Mouse (Mus musculus): Measurements from ENCODE around the gene Itga9. TPM values are rescaled to one million over a fixed set of nuclear protein-coding genes. Genes with fewer than 3 reads are reported as not detected.

Itga9 gene
- polyA plus RNA-seq, 1 experiment from 2014 or later: 10.3 TPM

DNA sequence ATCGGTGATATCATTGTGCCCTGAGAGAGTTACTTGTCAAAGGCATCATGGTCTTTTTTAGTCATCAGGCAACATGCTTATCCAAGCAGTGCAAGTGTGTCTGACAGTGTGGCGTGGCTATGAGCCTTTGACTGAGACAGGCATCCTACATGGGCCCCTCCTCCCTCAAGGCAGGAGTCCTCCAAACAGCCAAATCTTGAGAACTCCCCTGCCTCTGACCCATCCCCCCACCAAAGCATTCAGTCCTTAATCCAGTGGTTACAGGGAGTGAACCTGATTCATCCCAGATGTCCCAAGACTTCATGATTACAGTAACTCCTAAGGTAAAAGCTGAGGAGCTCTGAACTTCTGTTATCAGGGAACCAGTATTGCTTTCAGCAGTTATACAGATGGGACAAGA is 188.2 kb downstream of the Itga9 start:
- DNase-seq (ENCODE audit: low spot score): peak; percentile 89
- Histone ChIP-seq H3K27ac (replicated peaks; ENCODE audit: low read depth, low read length) (peak overlapping the region; percentile 71), H3K4me3 (ENCODE audit: low read depth, low read length) (no peak overlapping the region), H3K9ac (replicated peaks; ENCODE audit: low read length) (no peak overlapping the region), H3K4me1 (ENCODE audit: control insufficient read depth, insufficient read depth, low read length) (peaks cover 5% of the 10 kb centered on the region), H3K4me2 (ENCODE audit: low read depth, low read length) (no peak overlapping the region), H3K36me3 (replicated peaks; ENCODE audit: control insufficient read depth, insufficient read depth, low read depth, low read length) (no peaks in the 10 kb centered on the region), H3K9me3 (replicated peaks; ENCODE audit: control insufficient read depth, low read length) (no peaks in the 10 kb centered on the region), H3K27me3 (ENCODE audit: control insufficient read depth, insufficient read depth, low read length) (no peaks in the 10 kb centered on the region)
- 29% methylated on average over 2 of the region's 2 CpGs for WGBS
- ATAC-seq (replicated peaks; ENCODE audit: insufficient number of reproducible peaks, low FRiP score, low TSS enrichment, low read depth): peak; percentile 77

DNA sequence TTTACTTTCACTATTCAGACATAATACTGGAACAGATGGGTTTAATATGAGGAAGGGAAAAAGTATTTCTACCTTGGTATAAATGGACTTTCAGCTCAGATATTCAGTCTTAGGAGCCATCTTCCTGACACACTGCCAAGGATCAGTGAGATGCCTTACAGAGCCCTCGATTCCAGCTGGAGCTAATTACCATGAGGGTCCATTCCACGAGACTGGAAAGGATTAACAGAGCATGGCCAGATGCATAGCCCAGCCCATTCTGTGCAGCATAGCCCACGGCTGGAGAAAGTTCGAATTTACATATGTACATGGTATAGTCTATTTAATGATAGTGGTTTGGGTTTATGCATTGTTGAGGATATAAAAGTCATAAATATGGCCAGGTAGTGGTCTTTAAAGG is 188.8 kb downstream of the Itga9 start:
- WGBS: 36% methylated on average over 4 of the region's 4 CpGs
- ATAC-seq (replicated peaks; ENCODE audit: insufficient number of reproducible peaks, low FRiP score, low TSS enrichment, low read depth): 0 out of 2 replicates have a peak, but pooled peaks have one; percentile 44
- H3K4me3 ChIP-seq (ENCODE audit: low read depth, low read length): no peak overlapping the region
- H3K27me3 ChIP-seq (ENCODE audit: control insufficient read depth, insufficient read depth, low read length): no peaks in the 10 kb centered on the region
- H3K36me3 ChIP-seq (replicated peaks; ENCODE audit: control insufficient read depth, insufficient read depth, low read depth, low read length): no peaks in the 10 kb centered on the region
- no peak overlapping the region for H3K9ac ChIP-seq (replicated peaks; ENCODE audit: low read length)
- no peak overlapping the region for H3K4me2 ChIP-seq (ENCODE audit: low read depth, low read length)
- H3K4me1 ChIP-seq (ENCODE audit: control insufficient read depth, insufficient read depth, low read length): peaks cover 5% of the 10 kb centered on the region
- DNase-seq (ENCODE audit: low spot score): peak; percentile 87
- H3K9me3 ChIP-seq (replicated peaks; ENCODE audit: control insufficient read depth, low read length): no peaks in the 10 kb centered on the region
- H3K27ac ChIP-seq (replicated peaks; ENCODE audit: low read depth, low read length): no peak overlapping the region; the same call in 1 of the 2 replicates

GRCm38 (mm10) chr9:118799105-118799504 is 192.6 kb downstream of the Itga9 start:
- DNase-seq (ENCODE audit: low spot score): no peak
- 66% methylated on average over 7 of the region's 7 CpGs for WGBS

DNA sequence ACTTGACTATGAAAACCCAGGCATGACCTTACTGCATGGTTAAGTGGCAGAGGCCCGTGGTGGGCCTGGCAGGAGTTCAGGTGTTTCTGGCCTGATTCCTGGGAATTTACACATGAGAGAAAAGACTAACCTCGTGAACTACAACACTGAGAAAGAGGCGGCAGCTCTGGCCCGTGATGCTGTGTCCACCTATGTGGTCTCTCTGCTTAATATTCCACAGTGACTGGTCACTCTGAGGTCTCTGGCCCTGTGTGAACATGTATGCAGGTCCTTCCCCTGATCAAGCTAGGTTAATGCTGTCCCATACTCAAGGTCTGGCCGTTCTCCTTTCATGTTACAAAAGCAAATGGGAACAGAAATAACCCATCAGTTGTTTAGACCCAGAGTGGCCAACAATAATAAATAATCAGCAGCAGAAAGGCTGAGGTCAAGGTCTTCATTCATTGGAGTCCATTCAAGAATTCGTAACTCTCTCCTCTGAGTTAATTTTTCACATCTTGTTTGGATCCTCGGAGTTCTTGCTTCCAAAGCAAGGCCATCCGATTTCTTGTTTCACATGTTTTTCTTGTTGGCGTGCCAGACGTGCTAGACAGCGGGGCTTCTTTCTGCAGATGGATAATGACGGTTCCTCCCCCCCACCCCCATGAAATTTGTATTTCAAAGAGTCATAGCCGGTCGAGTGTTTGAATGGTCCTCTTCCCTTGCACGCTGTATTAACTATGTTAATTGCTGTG is 194.9 kb downstream of the Itga9 start:
- Histone ChIP-seq H3K4me3 (ENCODE audit: low read depth, low read length) (no peak overlapping the region), H3K27ac (replicated peaks; ENCODE audit: low read depth, low read length) (no peak overlapping the region), H3K9me3 (replicated peaks; ENCODE audit: control insufficient read depth, low read length) (no peaks in the 10 kb centered on the region), H3K4me2 (ENCODE audit: low read depth, low read length) (no peak overlapping the region), H3K9ac (replicated peaks; ENCODE audit: low read length) (no peak overlapping the region), H3K4me1 (ENCODE audit: control insufficient read depth, insufficient read depth, low read length) (no peaks in the 10 kb centered on the region), H3K36me3 (replicated peaks; ENCODE audit: control insufficient read depth, insufficient read depth, low read depth, low read length) (no peaks in the 10 kb centered on the region), H3K27me3 (ENCODE audit: control insufficient read depth, insufficient read depth, low read length) (no peaks in the 10 kb centered on the region)
- DNase-seq (ENCODE audit: low spot score) (no peak), ATAC-seq (replicated peaks; ENCODE audit: insufficient number of reproducible peaks, low FRiP score, low TSS enrichment, low read depth) (no peak)
- WGBS: 67% methylated on average over 15 of the region's 15 CpGs

More at GRCm38 (mm10) chr9:118799105-118799504, 192.6 kb downstream of the Itga9 start:
- no peak for ATAC-seq (replicated peaks; ENCODE audit: insufficient number of reproducible peaks, low FRiP score, low TSS enrichment, low read depth)
- Histone ChIP-seq H3K9me3 (replicated peaks; ENCODE audit: control insufficient read depth, low read length) (no peaks in the 10 kb centered on the region), H3K4me3 (ENCODE audit: low read depth, low read length) (no peak overlapping the region), H3K4me1 (ENCODE audit: control insufficient read depth, insufficient read depth, low read length) (peaks cover 5% of the 10 kb centered on the region), H3K27ac (replicated peaks; ENCODE audit: low read depth, low read length) (no peak overlapping the region), H3K9ac (replicated peaks; ENCODE audit: low read length) (no peak overlapping the region), H3K4me2 (ENCODE audit: low read depth, low read length) (no peak overlapping the region), H3K36me3 (replicated peaks; ENCODE audit: control insufficient read depth, insufficient read depth, low read depth, low read length) (no peaks in the 10 kb centered on the region), H3K27me3 (ENCODE audit: control insufficient read depth, insufficient read depth, low read length) (no peaks in the 10 kb centered on the region)

DNA sequence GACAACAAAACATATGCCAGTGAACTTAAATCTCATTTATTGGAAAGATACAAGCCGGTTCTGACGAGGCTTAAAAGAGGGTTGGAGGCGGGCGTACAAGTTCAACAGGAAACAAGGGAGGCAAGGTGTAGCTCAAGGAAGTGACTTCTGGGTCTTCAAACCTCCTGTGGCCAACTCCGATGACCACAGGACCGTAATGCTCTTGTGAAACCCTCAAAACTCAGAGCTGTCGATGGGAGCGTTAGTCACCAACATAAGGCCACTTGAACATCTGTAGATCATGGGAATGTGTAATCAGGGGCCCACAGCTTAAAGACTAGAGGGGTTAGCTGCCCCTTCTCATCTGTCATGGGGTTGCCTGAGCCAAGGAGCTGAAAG is 195.4 kb downstream of the Itga9 start:
- H3K9me3 ChIP-seq (replicated peaks; ENCODE audit: control insufficient read depth, low read length): no peaks in the 10 kb centered on the region
- no peak for ATAC-seq (replicated peaks; ENCODE audit: insufficient number of reproducible peaks, low FRiP score, low TSS enrichment, low read depth)
- no peak overlapping the region for H3K4me3 ChIP-seq (ENCODE audit: low read depth, low read length)
- no peak overlapping the region for H3K4me2 ChIP-seq (ENCODE audit: low read depth, low read length)
- no peak for DNase-seq (ENCODE audit: low spot score)
- H3K4me1 ChIP-seq (ENCODE audit: control insufficient read depth, insufficient read depth, low read length): no peaks in the 10 kb centered on the region
- H3K27ac ChIP-seq (replicated peaks; ENCODE audit: low read depth, low read length): no peak overlapping the region
- no peaks in the 10 kb centered on the region for H3K27me3 ChIP-seq (ENCODE audit: control insufficient read depth, insufficient read depth, low read length)
- no peak overlapping the region for H3K9ac ChIP-seq (replicated peaks; ENCODE audit: low read length)
- H3K36me3 ChIP-seq (replicated peaks; ENCODE audit: control insufficient read depth, insufficient read depth, low read depth, low read length): no peaks in the 10 kb centered on the region
- WGBS: 88% methylated on average over 8 of the region's 8 CpGs

DNA sequence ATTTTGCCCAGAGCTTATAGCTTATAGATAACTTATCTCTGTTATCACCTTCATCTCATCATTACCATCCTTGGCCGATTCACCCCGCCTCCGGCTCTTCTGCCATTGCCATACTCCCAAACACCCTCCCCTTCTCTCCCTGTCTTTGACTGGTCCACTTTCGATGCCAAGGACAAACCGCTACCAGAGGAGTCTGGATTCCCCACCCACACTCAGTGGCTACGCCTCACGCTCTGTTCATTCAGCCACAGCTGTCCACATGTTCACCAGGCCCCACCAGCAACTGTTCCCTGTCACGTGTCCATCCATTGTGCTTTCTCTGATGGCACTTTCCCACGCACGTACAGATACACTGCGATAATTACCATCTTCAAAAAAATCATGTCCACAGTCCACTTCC is 195.9 kb downstream of the Itga9 start:
- Histone ChIP-seq H3K27me3 (ENCODE audit: control insufficient read depth, insufficient read depth, low read length) (no peaks in the 10 kb centered on the region), H3K36me3 (replicated peaks; ENCODE audit: control insufficient read depth, insufficient read depth, low read depth, low read length) (no peaks in the 10 kb centered on the region), H3K9ac (replicated peaks; ENCODE audit: low read length) (no peak overlapping the region), H3K4me3 (ENCODE audit: low read depth, low read length) (no peak overlapping the region), H3K9me3 (replicated peaks; ENCODE audit: control insufficient read depth, low read length) (no peaks in the 10 kb centered on the region), H3K4me2 (ENCODE audit: low read depth, low read length) (no peak overlapping the region), H3K27ac (replicated peaks; ENCODE audit: low read depth, low read length) (no peak overlapping the region), H3K4me1 (ENCODE audit: control insufficient read depth, insufficient read depth, low read length) (no peaks in the 10 kb centered on the region)
- WGBS: 95% methylated on average over 11 of the region's 11 CpGs
- no peak for DNase-seq (ENCODE audit: low spot score)
- ATAC-seq (replicated peaks; ENCODE audit: insufficient number of reproducible peaks, low FRiP score, low TSS enrichment, low read depth): no peak

GRCm38 (mm10) chr9:118805740-118806139 is 199.2 kb downstream of the Itga9 start:
- Histone ChIP-seq H3K27ac (replicated peaks; ENCODE audit: low read depth, low read length) (no peak overlapping the region), H3K36me3 (replicated peaks; ENCODE audit: control insufficient read depth, insufficient read depth, low read depth, low read length) (no peaks in the 10 kb centered on the region), H3K9ac (replicated peaks; ENCODE audit: low read length) (no peak overlapping the region), H3K27me3 (ENCODE audit: control insufficient read depth, insufficient read depth, low read length) (no peaks in the 10 kb centered on the region), H3K4me3 (ENCODE audit: low read depth, low read length) (no peak overlapping the region), H3K4me1 (ENCODE audit: control insufficient read depth, insufficient read depth, low read length) (no peaks in the 10 kb centered on the region), H3K9me3 (replicated peaks; ENCODE audit: control insufficient read depth, low read length) (no peaks in the 10 kb centered on the region), H3K4me2 (ENCODE audit: low read depth, low read length) (no peak overlapping the region)
- 93% methylated on average over 6 of the region's 6 CpGs for WGBS
- ATAC-seq (replicated peaks; ENCODE audit: insufficient number of reproducible peaks, low FRiP score, low TSS enrichment, low read depth): no peak
- DNase-seq (ENCODE audit: low spot score): no peak

- DNase-seq (ENCODE audit: low spot score): no peak
- Histone ChIP-seq H3K27me3 (ENCODE audit: control insufficient read depth, insufficient read depth, low read length) (no peaks in the 10 kb centered on the region), H3K27ac (replicated peaks; ENCODE audit: low read depth, low read length) (no peak overlapping the region), H3K9ac (replicated peaks; ENCODE audit: low read length) (no peak overlapping the region), H3K4me2 (ENCODE audit: low read depth, low read length) (no peak overlapping the region), H3K9me3 (replicated peaks; ENCODE audit: control insufficient read depth, low read length) (no peaks in the 10 kb centered on the region), H3K36me3 (replicated peaks; ENCODE audit: control insufficient read depth, insufficient read depth, low read depth, low read length) (no peaks in the 10 kb centered on the region), H3K4me1 (ENCODE audit: control insufficient read depth, insufficient read depth, low read length) (no peaks in the 10 kb centered on the region), H3K4me3 (ENCODE audit: low read depth, low read length) (no peak overlapping the region)
- ATAC-seq (replicated peaks; ENCODE audit: insufficient number of reproducible peaks, low FRiP score, low TSS enrichment, low read depth): no peak
- WGBS: 95% methylated on average over 3 of the region's 3 CpGs
Measured at GRCm38 (mm10) chr9:118807669-118808068, 201.2 kb downstream of the Itga9 start.
